Mouse (Mus musculus) myocyte (in vitro differentiated cells): ENCODE data around the gene Rybp.

Experiments used
- CEBPB ChIP-seq: IDR thresholded peaks from 2 replicates; pipeline ENCODE4 v1.6.1; 2011; ENCODE audit warnings: mild to moderate bottlenecking, moderate library complexity; ENCODE audit not compliant: poor library complexity, insufficient read depth, severe bottlenecking
- E2F4 ChIP-seq: IDR thresholded peaks from one replicate; pipeline ENCODE4 v1.6.1; 2011; ENCODE audit warnings: mild to moderate bottlenecking, control low read depth, moderate library complexity; ENCODE audit not compliant: insufficient read depth
- MAX ChIP-seq: IDR thresholded peaks from one replicate; pipeline ENCODE4 v1.6.1; 2011; ENCODE audit warnings: low read depth, mild to moderate bottlenecking, control low read depth
- MYOD1 ChIP-seq, 3 experiments: IDR thresholded peaks; one replicate each; pipeline ENCODE4 v1.6.1; 2011; ENCODE audit warnings: control low read depth in 2 of 3, low read depth in 2 of 3, mild to moderate bottlenecking in 2 of 3, moderate library complexity in 1 of 3; ENCODE audit not compliant: insufficient read length in 2 of 3, control insufficient read depth in 1 of 3
- MYOG ChIP-seq, 3 experiments: IDR thresholded peaks; one replicate each; pipeline ENCODE4 v1.6.1; 2011; ENCODE audit warnings: control low read depth in 2 of 3, low read depth in 2 of 3, mild to moderate bottlenecking in 2 of 3; ENCODE audit not compliant: insufficient read length in 2 of 3, control insufficient read depth in 1 of 3, insufficient read depth in 1 of 3
- POLR2A ChIP-seq: IDR thresholded peaks from one replicate; pipeline ENCODE4 v1.6.1; 2011; ENCODE audit warnings: low read depth, mild to moderate bottlenecking, control low read depth, moderate library complexity; ENCODE audit not compliant: insufficient read length
- POLR2AphosphoS2 ChIP-seq: IDR thresholded peaks from one replicate; pipeline ENCODE4 v1.6.1; 2011; ENCODE audit warnings: low read depth, control low read depth; ENCODE audit not compliant: insufficient read length
- REST ChIP-seq: IDR thresholded peaks from one replicate; pipeline ENCODE4 v1.6.1; 2011; ENCODE audit warnings: mild to moderate bottlenecking, control low read depth, moderate library complexity; ENCODE audit not compliant: insufficient read depth, insufficient read length
- SRF ChIP-seq: IDR thresholded peaks from one replicate; pipeline ENCODE4 v1.6.1; 2011; ENCODE audit warnings: low read depth; ENCODE audit not compliant: control insufficient read depth, insufficient read length
- TCF12 ChIP-seq: IDR thresholded peaks from one replicate; pipeline ENCODE4 v1.6.1; 2011; ENCODE audit warnings: mild to moderate bottlenecking, control low read depth; ENCODE audit not compliant: poor library complexity, insufficient read depth, severe bottlenecking
- USF1 ChIP-seq: IDR thresholded peaks from one replicate; pipeline ENCODE4 v1.6.1; 2011; ENCODE audit warnings: low read depth, mild to moderate bottlenecking, control low read depth, moderate library complexity

- TF ChIP-seq MYOG (IDR thresholded peaks at IDR 0.05; ENCODE audit: control insufficient read depth in 1 of 3, insufficient read depth in 1 of 3, insufficient read length in 2 of 3, low read depth in 2 of 3) = no peak
- TF ChIP-seq REST = no peak
- TF ChIP-seq POLR2A = no peak
- no peak for TF ChIP-seq E2F4
- TF ChIP-seq MAX = no peak
- no peak for TF ChIP-seq POLR2AphosphoS2
- no peak for TF ChIP-seq TCF12
- no peak for TF ChIP-seq USF1
- no peak for TF ChIP-seq CEBPB
- TF ChIP-seq MYOD1 (IDR thresholded peaks at IDR 0.05; ENCODE audit: control insufficient read depth in 1 of 3, insufficient read length in 2 of 3, low read depth in 2 of 3) = peak in 1 of 3 experiments; percentile 27
- no peak for TF ChIP-seq SRF
These were observed 83.8 kb downstream of the Rybp start for GRCm38 (mm10) chr6:100203492-100203891.
